Comparison of ENCODE assay signal across 26 mouse cellular contexts in genomic region chr8:94664722-94665121, GRCm38 (mm10). TPM values are rescaled to one million over a fixed set of nuclear protein-coding genes. Genes with fewer than 3 reads are reported as not detected.
DNase-seq lines count a peak whose midpoint lies in the region; TF ChIP-seq lines count a peak whose summit lies in the region.
"Had no signal": no experiment of that assay in that cellular context is flagged by ENCODE, and none has a peak within 500 bp of the region (broad histone marks: within the 10 kb centered on the region; RNA-seq: fewer than 3 reads in every experiment).

No protein-coding gene starts in this region.

- TF ChIP-seq CTCF in kidney, adult 2 months (conservative IDR thresholded peaks at IDR 0.05; ENCODE audit: insufficient read depth, insufficient read length, low read depth, low read length), result no peak

- H3K27me3 ChIP-seq in kidney, adult 2 months (replicated peaks; ENCODE audit: control insufficient read depth, insufficient read depth, low read length), result no peaks in the 10 kb centered on the region
- H3K27me3 ChIP-seq: embryonic facial prominence, embryonic 13.5 days; forebrain, embryonic 12.5 days; forebrain, embryonic 15.5 days; heart, embryonic 13.5 days; hindbrain, embryonic 12.5 days had no signal

- no peaks in the 10 kb centered on the region; the same call in 1 of the 2 replicates for H3K36me3 ChIP-seq in kidney, adult 2 months (ENCODE audit: control insufficient read depth, insufficient read depth, low read length)

- DNase-seq in heart, adult 11 months, result peak; percentile 79
- no peak for DNase-seq in heart, postnatal 25 days (ENCODE audit: low spot score)
- DNase-seq in kidney, adult 2 months, result peak; percentile 80
- no peak for DNase-seq in kidney, postnatal 14 days
- peak; percentile 12 for DNase-seq in kidney, postnatal 10 days
- no peak for DNase-seq in kidney, postnatal 4 days
- DNase-seq in testis, postnatal 14 days (ENCODE audit: low spot score), result peak; percentile 5
- DNase-seq: adrenal gland, adult 8-10 months; adrenal gland, postnatal 25 days; cerebellum, adult 11-12 months; cerebellum, adult 8-10 months; cerebellum, postnatal 10 days; cerebellum, postnatal 36 days; embryo, embryonic 11 days; gastrocnemius, postnatal 25 days; heart, adult 2 months; heart, postnatal 14 days had no signal

- intact Hi-C loops in heart, postnatal 25 days (cut with DNase I), result no loop called here

- WGBS in kidney, adult 2 months, result 34% methylated on average over 2 of the region's 2 CpGs

- TF ChIP-seq POLR2A in kidney, adult 2 months (IDR thresholded peaks at IDR 0.05; ENCODE audit: low read depth, low read length), result no peak

- H3K4me1 ChIP-seq in kidney, adult 2 months (ENCODE audit: control insufficient read depth, insufficient read depth, low read length), result peaks cover 20% of the 10 kb centered on the region

- H3K4me3 ChIP-seq in kidney, adult 2 months (ENCODE audit: insufficient read depth, low read depth, low read length), result no peak overlapping the region
- H3K4me3 ChIP-seq: embryonic facial prominence, embryonic 10.5 days; embryonic facial prominence, embryonic 13.5 days; erythroblast, embryonic 14.5 days; forebrain, embryonic 12.5 days; forebrain, embryonic 15.5 days; heart, adult 2 months; heart, embryonic 10.5 days; heart, embryonic 13.5 days; hindbrain, embryonic 12.5 days had no signal

- H3K27ac ChIP-seq in kidney, adult 2 months (ENCODE audit: insufficient read depth, low read depth, low read length), result peak overlapping the region; percentile 1; the same call in 1 of the 2 replicates
- H3K27ac ChIP-seq: embryonic facial prominence, embryonic 10.5 days; embryonic facial prominence, embryonic 13.5 days; forebrain, embryonic 12.5 days; forebrain, embryonic 15.5 days; heart, adult 2 months; heart, embryonic 10.5 days; heart, embryonic 13.5 days; hindbrain, embryonic 12.5 days had no signal

RNA-seq across cellular contexts. Expression of gene Arl2bp, which starts 1.7 kb away (rescaled TPM):
- total RNA-seq in heart, postnatal 25 days (2021), result 10 to 100 TPM; 82.3 to 84.2 TPM
- 76.2 and 77.2 TPM in 2 replicates for polyA plus RNA-seq in kidney, adult 2 months (2012; rRNA removed)

RNA-seq across cellular contexts. Expression of gene Pllp, which starts 31.4 kb away (rescaled TPM):
- under 1 TPM in 1 of 2 experiments, not detected in 1; 0.39 TPM for total RNA-seq in heart, postnatal 25 days (2021)
- 160 and 166 TPM in 2 replicates for polyA plus RNA-seq in kidney, adult 2 months (2012; rRNA removed)
- total RNA-seq: hematopoietic stem cell, adult 5-6 weeks had no signal
- polyA plus RNA-seq: erythroblast, embryonic 14.5 days had no signal

Comparison
In these comparisons a context has a peak if more than half of its experiments do, and no peak if none do; other contexts are left out.
1. DNase-seq: peak in heart, adult 11 months (single experiment), kidney, adult 2 months (single experiment), kidney, postnatal 10 days (single experiment) and testis, postnatal 14 days (single experiment); none in heart, postnatal 25 days (single experiment), kidney, postnatal 14 days (single experiment) and kidney, postnatal 4 days (0 of 2).